Mouse (Mus musculus) heart, embryonic 13.5 days (tissue): ENCODE results near the gene Rxfp2. TPM values are rescaled to one million over a fixed set of nuclear protein-coding genes. Genes with fewer than 3 reads are reported as not detected.

Source experiments
- ATAC-seq: fragments of 200-750 bp; cut with Nextera tagmentation; 2 replicates; pipeline ENCODE4 v1.8.0; 2017; ENCODE audit warnings: moderate TSS enrichment; ENCODE audit not compliant: insufficient number of reproducible peaks, low FRiP score, low TSS enrichment; ENCODE audit errors: extremely low read depth
- H3K27ac ChIP-seq: fragments of 300-500 bp; sonication (generic); replicated peaks from 2 replicates; pipeline ENCODE4 v1.5.1; 2015; ENCODE audit warnings: moderate library complexity, mild to moderate bottlenecking, inconsistent platforms
- H3K27me3 ChIP-seq: fragments of 300-500 bp; sonication (generic); replicated peaks from 2 replicates; pipeline ENCODE4 v1.6.1; 2015; ENCODE audit warnings: mild to moderate bottlenecking, inconsistent platforms
- H3K36me3 ChIP-seq: fragments of 300-500 bp; sonication (generic); 2 replicates; pipeline ENCODE4 v1.6.1; 2015; ENCODE audit warnings: mild to moderate bottlenecking, inconsistent platforms
- H3K4me1 ChIP-seq: fragments of 300-500 bp; sonication (generic); 2 replicates; pipeline ENCODE4 v1.6.1; 2015; ENCODE audit warnings: inconsistent platforms
- H3K4me2 ChIP-seq: fragments of 300-500 bp; sonication (generic); 2 replicates; pipeline ENCODE4 v1.6.1; 2015; ENCODE audit warnings: inconsistent platforms, mild to moderate bottlenecking, moderate library complexity
- H3K4me3 ChIP-seq: fragments of 300-500 bp; sonication (generic); 2 replicates; pipeline ENCODE4 v1.5.1; 2015; ENCODE audit warnings: moderate library complexity, mild to moderate bottlenecking, inconsistent platforms
- H3K9ac ChIP-seq: fragments of 300-500 bp; sonication (generic); 2 replicates; pipeline ENCODE4 v1.6.1; 2015; ENCODE audit warnings: inconsistent platforms, mild to moderate bottlenecking, moderate library complexity
- H3K9me3 ChIP-seq: fragments of 300-500 bp; sonication (generic); 2 replicates; pipeline ENCODE4 v1.6.1; 2016; ENCODE audit warnings: inconsistent platforms
- WGBS: fragments of 180-500 bp; shearing (Covaris S2); methylation state at CpG from one replicate; pipeline ENCODE4 v1.1.7; 2015; ENCODE audit warnings: mixed read lengths; 5-methylcytosine and 5-hydroxymethylcytosine counted together
- polyA plus RNA-seq: library from polyadenylated mRNA; unstranded; fragments of >200 nt; fragmentation: Nextera tagmentation; extraction: Ambion mirVana; gene quantifications from 2 replicates; pipeline ENCODE4 v1.2.1, GENCODE M21; 2015

Rxfp2 gene
- polyA plus RNA-seq, result 0.24 and 0.27 TPM in 2 replicates

GRCm38 (mm10) chr5:150018656-150019055 is at the start of gene Rxfp2:
Gene Rxfp2 (plus strand): TSS chr5:150018675.
- H3K9me3 ChIP-seq, result no peaks in the 10 kb centered on the region; the same call in 1 of the 2 replicates
- no peaks in the 10 kb centered on the region; the same call in 1 of the 2 replicates for H3K27me3 ChIP-seq
- H3K36me3 ChIP-seq, result no peaks in the 10 kb centered on the region
- H3K4me1 ChIP-seq, result no peaks in the 10 kb centered on the region
- no peak within 1 kb of the TSS for H3K27ac ChIP-seq
- H3K4me3 ChIP-seq, result no peak within 1 kb of the TSS
- H3K9ac ChIP-seq, result no peak within 1 kb of the TSS
- 63% methylated on average over 19 of the region's 19 CpGs for WGBS
- no peak within 1 kb of the TSS for H3K4me2 ChIP-seq
- no peak for ATAC-seq

DNA sequence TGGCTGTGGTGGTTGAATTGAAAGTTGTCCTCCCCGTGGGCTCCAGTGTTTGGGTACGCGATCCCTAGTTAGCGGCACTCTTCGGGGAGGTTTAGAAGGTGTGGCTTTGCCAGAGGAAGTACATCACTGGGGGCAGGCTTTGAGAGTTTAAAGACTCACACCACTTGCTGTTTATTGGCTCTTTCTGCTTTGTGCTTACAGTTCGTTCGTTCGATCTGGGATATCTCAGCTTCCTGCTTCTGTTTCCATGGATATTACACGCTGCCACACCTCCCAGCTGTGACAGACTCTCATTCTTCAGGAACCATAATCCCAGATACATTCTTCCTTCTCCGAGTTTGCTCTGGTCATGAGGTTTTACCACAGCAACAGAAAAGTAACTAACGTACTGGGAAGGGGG is 48.2 kb upstream of the Rxfp2 start:
- Histone ChIP-seq H3K36me3 (no peaks in the 10 kb centered on the region), H3K9ac (no peak overlapping the region), H3K4me3 (no peak overlapping the region), H3K4me2 (no peak overlapping the region), H3K4me1 (no peaks in the 10 kb centered on the region), H3K9me3 (no peaks in the 10 kb centered on the region), H3K27me3 (no peaks in the 10 kb centered on the region), H3K27ac (no peak overlapping the region)
- no peak for ATAC-seq
- 83% methylated on average over 11 of the region's 11 CpGs for WGBS

DNA sequence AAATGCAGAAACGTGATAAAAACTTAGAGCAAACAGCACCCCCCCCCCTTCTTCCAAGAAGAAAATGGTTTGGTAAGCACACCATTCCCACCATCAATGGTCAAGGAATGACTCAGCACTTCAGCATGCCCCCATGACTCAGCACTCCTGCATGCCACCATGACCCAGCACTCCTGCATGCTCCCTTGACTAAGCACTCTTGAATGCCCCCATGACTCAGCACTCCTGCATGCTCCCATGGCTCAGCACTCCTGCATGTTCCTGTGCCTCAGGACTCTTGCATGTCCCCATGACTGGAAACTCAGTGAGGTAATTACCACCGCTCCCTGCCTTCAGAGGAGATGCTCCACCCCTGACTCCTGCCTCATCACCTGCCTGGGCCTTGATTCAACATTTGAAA is 41.4 kb upstream of the Rxfp2 start:
- no peaks in the 10 kb centered on the region for H3K36me3 ChIP-seq
- no peak overlapping the region for H3K4me2 ChIP-seq
- no peaks in the 10 kb centered on the region for H3K27me3 ChIP-seq
- WGBS, result 69% methylated on average over 2 of the region's 2 CpGs
- H3K27ac ChIP-seq, result no peak overlapping the region
- no peaks in the 10 kb centered on the region for H3K4me1 ChIP-seq
- peaks cover 8% of the 10 kb centered on the region; the same call in 1 of the 2 replicates for H3K9me3 ChIP-seq
- no peak overlapping the region for H3K4me3 ChIP-seq
- H3K9ac ChIP-seq, result no peak overlapping the region
- no peak for ATAC-seq

GRCm38 (mm10) chr5:149983621-149984020 is 34.9 kb upstream of the Rxfp2 start:
- H3K4me2 ChIP-seq, result no peak overlapping the region
- no peak overlapping the region for H3K4me3 ChIP-seq
- 73% methylated on average over 4 of the region's 4 CpGs for WGBS
- ATAC-seq, result no peak
- H3K36me3 ChIP-seq, result no peaks in the 10 kb centered on the region
- H3K27ac ChIP-seq, result no peak overlapping the region
- H3K4me1 ChIP-seq, result no peaks in the 10 kb centered on the region
- no peaks in the 10 kb centered on the region for H3K27me3 ChIP-seq
- no peak overlapping the region for H3K9ac ChIP-seq
- no peaks in the 10 kb centered on the region for H3K9me3 ChIP-seq

GRCm38 (mm10) chr5:149994578-149994977 is 23.9 kb upstream of the Rxfp2 start:
- Histone ChIP-seq H3K9me3 (peaks cover 5% of the 10 kb centered on the region), H3K4me3 (no peak overlapping the region), H3K27me3 (no peaks in the 10 kb centered on the region), H3K9ac (no peak overlapping the region), H3K4me1 (no peaks in the 10 kb centered on the region), H3K4me2 (no peak overlapping the region), H3K36me3 (no peaks in the 10 kb centered on the region), H3K27ac (no peak overlapping the region)
- 65% methylated on average over 5 of the region's 5 CpGs for WGBS
- ATAC-seq, result no peak

- 85% methylated on average over 4 of the region's 4 CpGs for WGBS
- no peak overlapping the region for H3K4me3 ChIP-seq
- no peak for ATAC-seq
Observed at GRCm38 (mm10) chr5:149996614-149997013, 21.9 kb upstream of the Rxfp2 start.

GRCm38 (mm10) chr5:149997321-149998034 is 21.0 kb upstream of the Rxfp2 start:
- H3K9me3 ChIP-seq, result peaks cover 5% of the 10 kb centered on the region
- no peaks in the 10 kb centered on the region for H3K4me1 ChIP-seq
- no peak overlapping the region for H3K4me3 ChIP-seq
- H3K36me3 ChIP-seq, result no peaks in the 10 kb centered on the region
- no peak overlapping the region for H3K4me2 ChIP-seq
- ATAC-seq, result no peak
- 64% methylated on average over 22 of the region's 22 CpGs for WGBS
- no peak overlapping the region for H3K9ac ChIP-seq
- H3K27me3 ChIP-seq, result no peaks in the 10 kb centered on the region
- no peak overlapping the region for H3K27ac ChIP-seq

More at GRCm38 (mm10) chr5:149996614-149997013, 21.9 kb upstream of the Rxfp2 start:
- Histone ChIP-seq H3K27me3 (no peaks in the 10 kb centered on the region), H3K4me1 (no peaks in the 10 kb centered on the region), H3K9me3 (peaks cover 5% of the 10 kb centered on the region), H3K27ac (no peak overlapping the region), H3K4me2 (no peak overlapping the region), H3K9ac (no peak overlapping the region), H3K36me3 (no peaks in the 10 kb centered on the region)

- H3K4me1 ChIP-seq, result no peaks in the 10 kb centered on the region
- H3K4me2 ChIP-seq, result no peak overlapping the region
- ATAC-seq, result no peak
- peaks cover 5% of the 10 kb centered on the region for H3K9me3 ChIP-seq
- no peaks in the 10 kb centered on the region for H3K27me3 ChIP-seq
- no peaks in the 10 kb centered on the region for H3K36me3 ChIP-seq
- H3K27ac ChIP-seq, result no peak overlapping the region
- no peak overlapping the region for H3K4me3 ChIP-seq
- no peak overlapping the region for H3K9ac ChIP-seq
- WGBS, result 81% methylated on average over 7 of the region's 7 CpGs
Observed at GRCm38 (mm10) chr5:149998311-149998710, 20.2 kb upstream of the Rxfp2 start.

GRCm38 (mm10) chr5:150005355-150005754 is 13.1 kb upstream of the Rxfp2 start:
- Histone ChIP-seq H3K27me3 (no peaks in the 10 kb centered on the region), H3K9ac (no peak overlapping the region), H3K27ac (no peak overlapping the region), H3K9me3 (no peaks in the 10 kb centered on the region), H3K4me1 (no peaks in the 10 kb centered on the region), H3K36me3 (no peaks in the 10 kb centered on the region), H3K4me3 (no peak overlapping the region), H3K4me2 (no peak overlapping the region)
- ATAC-seq, result no peak
- 39% methylated on average over 6 of the region's 6 CpGs for WGBS

GRCm38 (mm10) chr5:150016861-150017260 is 1.6 kb upstream of the Rxfp2 start:
- no peak overlapping the region for H3K27ac ChIP-seq
- H3K9ac ChIP-seq, result no peak overlapping the region
- no peak overlapping the region for H3K4me2 ChIP-seq
- ATAC-seq, result no peak
- WGBS, result 52% methylated on average over 10 of the region's 10 CpGs
- H3K4me3 ChIP-seq, result no peak overlapping the region
- no peaks in the 10 kb centered on the region for H3K9me3 ChIP-seq
- no peaks in the 10 kb centered on the region for H3K36me3 ChIP-seq
- H3K4me1 ChIP-seq, result no peaks in the 10 kb centered on the region
- no peaks in the 10 kb centered on the region; the same call in 1 of the 2 replicates for H3K27me3 ChIP-seq

DNA sequence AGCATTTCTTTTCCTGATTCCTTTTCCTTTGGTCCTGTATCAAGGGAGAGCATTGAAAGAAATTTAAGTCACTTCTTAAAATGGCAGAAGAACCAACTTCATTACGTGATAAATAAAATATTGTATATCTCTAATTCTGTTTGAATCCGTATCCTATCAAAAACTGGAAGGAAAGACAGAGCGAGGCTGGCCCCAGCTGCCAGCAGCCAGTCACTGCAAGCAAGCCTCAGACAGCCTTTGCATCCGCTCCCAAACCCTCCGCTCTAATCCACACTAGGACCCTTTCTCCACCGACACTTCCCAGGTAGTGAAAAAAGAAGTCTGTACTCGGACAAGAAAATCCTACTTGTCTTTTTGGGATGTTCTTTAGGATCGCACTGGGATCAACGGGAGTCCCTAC is 803 bp upstream of the Rxfp2 start:
- no peaks in the 10 kb centered on the region; the same call in 1 of the 2 replicates for H3K27me3 ChIP-seq
- WGBS, result 52% methylated on average over 9 of the region's 9 CpGs
- no peak overlapping the region for H3K4me3 ChIP-seq
- H3K9me3 ChIP-seq, result no peaks in the 10 kb centered on the region
- H3K4me2 ChIP-seq, result no peak overlapping the region
- no peaks in the 10 kb centered on the region for H3K4me1 ChIP-seq
- no peaks in the 10 kb centered on the region for H3K36me3 ChIP-seq
- H3K27ac ChIP-seq, result no peak overlapping the region
- no peak overlapping the region for H3K9ac ChIP-seq
- ATAC-seq, result no peak

DNA sequence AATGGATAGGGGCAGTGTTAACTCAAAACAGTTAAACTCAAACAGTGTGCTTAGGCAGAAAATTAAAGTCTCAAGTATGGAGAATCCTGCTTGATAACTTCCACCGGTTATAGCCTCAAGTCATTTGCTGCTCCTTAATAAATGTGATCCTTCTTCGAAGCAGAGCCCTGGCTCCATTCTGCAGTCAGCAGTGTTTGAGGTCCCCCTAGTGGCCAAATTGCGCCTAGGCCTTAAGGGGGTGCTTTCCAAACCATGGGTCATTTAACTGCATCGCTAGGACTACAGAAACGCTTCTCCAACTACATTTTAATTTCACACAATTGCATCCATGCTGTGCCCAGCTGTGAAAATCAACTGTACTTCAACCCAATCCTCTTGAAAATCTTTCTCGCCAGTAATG is 2.4 kb downstream of the Rxfp2 start:
- H3K4me1 ChIP-seq, result no peaks in the 10 kb centered on the region
- no peaks in the 10 kb centered on the region for H3K36me3 ChIP-seq
- peaks cover 5% of the 10 kb centered on the region; the same call in 1 of the 2 replicates for H3K9me3 ChIP-seq
- H3K4me2 ChIP-seq, result no peak overlapping the region
- no peaks in the 10 kb centered on the region; the same call in 1 of the 2 replicates for H3K27me3 ChIP-seq
- H3K4me3 ChIP-seq, result no peak overlapping the region
- ATAC-seq, result no peak
- 8% methylated on average over 6 of the region's 6 CpGs for WGBS
- no peak overlapping the region for H3K27ac ChIP-seq
- H3K9ac ChIP-seq, result no peak overlapping the region
